Mouse (Mus musculus) cerebellum, adult 2 months (tissue): ENCODE results near the gene Olfr543. TPM values are rescaled to one million over a fixed set of nuclear protein-coding genes. Genes with fewer than 3 reads are reported as not detected.
A peak's percentile ranks its signal among the peaks of the same experiment; 100 is the strongest.

Experiments used
- DNase-seq, 2 experiments: peaks; one replicate each; pipeline ENCODE4 v3.0.0; 2021
- H3K27ac ChIP-seq: fragments of 200-500 bp; 2 replicates; pipeline ENCODE4 v1.5.1; 2012; ENCODE audit warnings: low read length, control low read depth, inconsistent platforms; ENCODE audit not compliant: insufficient read depth
- H3K27me3 ChIP-seq: fragments of 200-500 bp; 2 replicates; pipeline ENCODE4 v1.6.1; 2012; ENCODE audit warnings: inconsistent platforms, mild to moderate bottlenecking, low read length, moderate library complexity; ENCODE audit not compliant: control insufficient read depth, insufficient read depth
- H3K4me1 ChIP-seq: fragments of 200-500 bp; 2 replicates; pipeline ENCODE4 v1.6.1; 2011; ENCODE audit warnings: low read length; ENCODE audit not compliant: control insufficient read depth, insufficient read depth
- H3K4me3 ChIP-seq: fragments of 200-500 bp; replicated peaks from 2 replicates; pipeline ENCODE3; 2011; ENCODE audit warnings: mild to moderate bottlenecking, low read depth, low read length, control low read depth; ENCODE audit not compliant: insufficient read depth
- CTCF ChIP-seq: fragments of 200-500 bp; IDR thresholded peaks from 2 replicates; pipeline ENCODE4 v1.5.1; 2011; ENCODE audit warnings: low read depth, mild to moderate bottlenecking, control low read depth, low read length, moderate library complexity, borderline replicate concordance; ENCODE audit not compliant: insufficient read depth
- POLR2A ChIP-seq: fragments of 200-500 bp; IDR thresholded peaks from 2 replicates; pipeline ENCODE4 v1.6.1; 2011; ENCODE audit warnings: low read length, control low read depth, borderline replicate concordance; ENCODE audit not compliant: insufficient read depth
- WGBS: fragments of 180-500 bp; shearing (Covaris S2); methylation state at CpG from one replicate; pipeline ENCODE4 v1.1.7; 2018; 5-methylcytosine and 5-hydroxymethylcytosine counted together
- polyA plus RNA-seq: library from polyadenylated mRNA; depleted of rRNA; stranded (reverse); fragments of >200 nt; gene quantifications from 2 replicates; pipeline ENCODE4 v1.2.3, GENCODE M21; 2012; rRNA removed

Gene Olfr543
- polyA plus RNA-seq, 1 experiment: not detected

DNA sequence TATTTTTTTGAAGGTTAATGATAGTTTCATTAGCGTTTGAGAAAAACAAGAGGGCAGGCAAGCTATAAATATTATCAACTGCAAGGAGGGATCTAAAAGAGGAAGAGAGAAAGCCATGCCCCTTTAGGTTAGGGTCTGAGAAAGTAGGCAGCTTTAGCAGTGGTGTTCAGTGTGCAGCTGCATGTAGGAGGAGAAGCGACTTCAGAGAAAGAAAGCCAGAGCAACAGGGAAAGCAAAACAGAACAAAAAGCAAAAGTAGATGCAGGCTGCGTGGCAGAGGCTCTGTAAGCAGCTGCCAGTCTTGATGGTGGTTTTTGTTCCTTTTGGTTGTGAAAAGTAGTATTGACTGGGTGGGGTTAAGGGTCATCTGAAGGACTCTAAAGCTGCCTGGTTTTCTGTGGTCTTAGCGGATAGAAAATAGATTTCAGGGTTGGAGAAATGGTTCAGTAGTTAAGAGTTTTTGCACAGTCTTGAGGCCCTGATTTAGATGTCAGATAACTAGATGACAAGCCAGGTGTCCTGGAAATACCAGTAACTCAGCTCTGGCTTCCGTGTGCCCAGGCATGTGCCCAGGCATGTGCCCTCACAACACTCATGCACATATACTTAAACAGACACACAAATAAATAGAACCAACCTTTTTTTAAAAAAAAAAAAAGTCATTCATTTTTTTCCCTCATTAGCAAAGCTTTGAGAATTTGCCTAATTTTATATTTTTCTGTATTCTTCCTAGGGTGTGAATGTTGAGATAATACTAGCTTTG lies 22.7 kb downstream of the Olfr543 start:
- TF ChIP-seq POLR2A: no peak
- TF ChIP-seq CTCF: no peak
- no peaks in the 10 kb centered on the region for H3K4me1 ChIP-seq
- WGBS: 89% methylated on average over 5 of the region's 5 CpGs
- H3K27ac ChIP-seq: no peak overlapping the region
- H3K4me3 ChIP-seq: no peak overlapping the region
- no peaks in the 10 kb centered on the region for H3K27me3 ChIP-seq
- DNase-seq: no peak

DNA sequence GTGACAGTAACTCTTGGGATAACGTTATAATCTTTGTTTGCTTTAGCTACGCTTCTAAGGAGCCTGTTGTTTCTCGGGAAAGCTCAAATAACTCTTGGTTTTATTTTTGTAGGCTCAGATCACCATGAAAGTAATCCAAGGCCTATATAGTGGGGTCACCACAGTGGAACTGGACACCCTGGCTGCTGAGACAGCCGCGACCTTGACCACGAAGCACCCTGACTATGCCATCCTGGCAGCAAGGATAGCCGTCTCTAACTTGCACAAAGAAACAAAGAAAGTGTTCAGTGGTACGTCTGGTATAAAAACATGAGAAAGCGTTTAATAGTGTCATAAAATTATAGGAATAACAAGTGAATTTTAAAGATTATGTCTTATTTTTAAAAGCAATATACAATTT lies 35.0 kb downstream of the Olfr543 start:
- Histone ChIP-seq H3K27me3 (no peaks in the 10 kb centered on the region), H3K27ac (no peak overlapping the region), H3K4me1 (no peaks in the 10 kb centered on the region), H3K4me3 (no peak overlapping the region)
- TF ChIP-seq CTCF: no peak
- no peak for TF ChIP-seq POLR2A
- 96% methylated on average over 9 of the region's 9 CpGs for WGBS
- DNase-seq: no peak

DNA sequence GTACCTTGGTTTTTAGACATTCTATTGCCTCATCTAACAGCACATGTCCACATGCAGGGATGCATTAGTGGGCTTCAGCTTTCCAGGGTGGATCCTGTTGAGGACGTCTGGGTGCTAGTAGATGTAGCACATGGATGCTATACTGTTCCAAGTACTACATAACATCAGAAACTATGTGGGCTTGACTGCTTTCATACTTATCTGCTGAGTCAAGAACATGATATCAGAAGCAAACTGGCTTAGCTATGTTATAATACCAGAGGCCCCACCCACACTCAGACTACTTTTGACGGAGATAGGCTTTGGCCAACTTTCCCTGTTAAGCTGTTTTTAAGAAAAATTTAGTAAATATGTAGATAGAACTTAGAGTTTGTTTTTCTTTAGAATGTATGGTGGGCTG lies 37.2 kb downstream of the Olfr543 start:
- no peak for DNase-seq
- 86% methylated on average over 2 of the region's 2 CpGs for WGBS
- Histone ChIP-seq H3K4me3 (no peak overlapping the region), H3K4me1 (no peaks in the 10 kb centered on the region), H3K27ac (no peak overlapping the region), H3K27me3 (no peaks in the 10 kb centered on the region)
- no peak for TF ChIP-seq POLR2A
- no peak for TF ChIP-seq CTCF

DNA sequence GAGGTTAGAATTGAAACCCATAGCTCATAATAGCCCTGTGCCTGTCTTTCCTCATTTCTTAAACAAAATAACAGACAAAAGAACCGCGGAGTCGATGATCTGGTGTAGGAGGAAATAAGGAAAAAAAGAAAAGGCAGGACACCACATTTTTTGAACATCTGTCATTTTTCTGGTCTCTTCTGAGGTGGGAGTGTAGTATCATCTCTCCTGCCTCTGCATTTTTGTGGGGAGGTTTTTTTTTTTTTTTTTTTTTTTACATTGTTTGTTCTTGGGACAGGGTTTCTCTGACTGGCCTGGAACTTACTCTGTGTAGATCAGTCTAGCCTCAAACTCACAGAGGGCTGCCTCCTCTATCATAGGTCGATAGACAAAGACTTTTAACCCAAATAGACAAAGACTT lies 39.0 kb downstream of the Olfr543 start:
- Histone ChIP-seq H3K4me1 (no peaks in the 10 kb centered on the region), H3K27me3 (no peaks in the 10 kb centered on the region), H3K27ac (no peak overlapping the region), H3K4me3 (peak overlapping the region; percentile 85)
- TF ChIP-seq CTCF (no peak), POLR2A (no peak)
- WGBS: under 1% methylated on average over 4 of the region's 4 CpGs
- DNase-seq: no peak

DNA sequence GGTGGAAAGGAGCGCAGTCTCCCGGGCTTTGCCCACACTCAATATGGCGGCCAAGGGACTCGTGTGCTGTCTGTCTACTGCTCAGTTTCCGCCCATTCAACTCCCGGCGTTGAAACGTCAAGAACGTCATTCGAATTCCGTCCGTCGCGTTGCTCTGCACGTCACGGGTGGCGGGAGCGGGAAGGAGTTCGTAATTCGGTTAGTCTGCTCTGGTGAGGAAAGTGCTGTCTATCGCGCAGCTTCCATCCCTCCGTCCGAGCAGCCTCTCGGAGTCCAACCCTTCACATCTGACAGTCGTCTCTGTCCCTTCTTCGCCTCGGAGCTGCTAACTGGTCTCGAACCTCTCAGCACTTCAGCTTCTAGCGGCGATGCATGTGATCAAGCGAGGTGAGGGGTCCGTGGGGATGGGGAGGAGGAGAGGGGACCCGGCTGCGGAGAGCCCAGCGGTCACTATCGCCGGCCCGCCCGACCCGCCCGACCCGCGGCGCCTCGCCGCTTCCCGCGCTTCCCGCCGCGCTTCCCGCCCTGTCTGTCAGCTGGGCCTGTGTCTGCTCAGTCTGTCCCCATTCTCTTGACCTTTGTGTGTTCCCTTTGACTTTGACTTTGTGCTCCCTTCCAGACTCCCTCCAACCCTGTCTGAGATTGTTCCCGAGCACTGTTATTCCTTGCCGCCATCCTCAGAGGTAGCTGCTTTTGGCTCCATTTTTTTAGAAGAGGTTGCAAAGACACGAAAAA lies 39.7 kb downstream of the Olfr543 start, which contains the start of gene Rrm1:
Gene Rrm1 (plus strand): TSS at position 39 of the 735 bp plus-strand sequence.
- no peaks in the 10 kb centered on the region for H3K4me1 ChIP-seq
- H3K4me3 ChIP-seq: peak within 1 kb of the TSS; percentile 85
- H3K27ac ChIP-seq: no peak within 1 kb of the TSS
- TF ChIP-seq POLR2A (peak; percentile 61; the same call in 1 of the 2 replicates), CTCF (no peak)
- no peaks in the 10 kb centered on the region for H3K27me3 ChIP-seq
- DNase-seq: peak; percentile 96 to 97
- under 1% methylated on average over 54 of the region's 56 CpGs for WGBS

DNA sequence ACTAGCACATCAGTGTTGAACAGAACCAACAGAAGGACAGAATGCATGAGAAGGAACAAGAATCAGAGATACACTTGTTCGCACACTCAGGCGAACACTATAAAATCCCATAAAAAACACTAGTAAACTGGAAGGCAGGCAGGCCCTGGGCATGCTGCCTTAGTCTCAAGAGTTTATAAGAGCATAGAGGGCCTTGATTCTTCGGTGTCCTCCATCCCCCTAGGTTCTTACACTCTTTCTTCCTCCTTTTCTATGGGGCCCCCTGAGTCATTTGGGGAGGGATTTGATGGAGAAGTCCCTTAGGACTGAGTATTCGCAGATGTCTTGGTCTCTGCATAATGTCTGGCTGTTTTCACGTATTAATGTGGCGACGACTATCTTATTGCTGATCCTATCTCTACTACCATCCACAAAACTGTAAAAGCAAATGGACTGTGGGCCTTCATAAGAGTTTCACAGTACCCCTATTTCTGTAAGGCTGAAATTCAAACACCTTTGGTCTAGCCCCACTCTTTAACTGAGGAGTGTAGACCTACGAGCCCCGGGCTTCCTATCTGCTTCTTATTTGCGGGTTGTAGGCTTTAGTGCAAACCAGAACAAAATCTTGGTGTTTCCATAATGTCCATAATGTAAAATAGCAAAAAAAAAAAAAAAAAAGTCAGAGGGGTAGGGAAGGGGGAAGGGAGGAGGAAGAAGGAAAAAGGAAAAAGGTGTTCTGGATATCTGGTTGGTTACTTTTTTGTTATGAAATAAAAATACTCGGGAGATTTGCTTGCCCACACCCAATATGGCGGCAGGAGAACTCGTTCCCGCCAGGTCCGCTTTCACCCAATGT lies 40.4 kb downstream of the Olfr543 start:
- DNase-seq: no peak
- Histone ChIP-seq H3K27me3 (no peaks in the 10 kb centered on the region), H3K4me3 (peak overlapping the region; percentile 12), H3K27ac (no peak overlapping the region), H3K4me1 (no peaks in the 10 kb centered on the region)
- 53% methylated on average over 15 of the region's 15 CpGs for WGBS
- TF ChIP-seq POLR2A (no peak), CTCF (no peak)

DNA sequence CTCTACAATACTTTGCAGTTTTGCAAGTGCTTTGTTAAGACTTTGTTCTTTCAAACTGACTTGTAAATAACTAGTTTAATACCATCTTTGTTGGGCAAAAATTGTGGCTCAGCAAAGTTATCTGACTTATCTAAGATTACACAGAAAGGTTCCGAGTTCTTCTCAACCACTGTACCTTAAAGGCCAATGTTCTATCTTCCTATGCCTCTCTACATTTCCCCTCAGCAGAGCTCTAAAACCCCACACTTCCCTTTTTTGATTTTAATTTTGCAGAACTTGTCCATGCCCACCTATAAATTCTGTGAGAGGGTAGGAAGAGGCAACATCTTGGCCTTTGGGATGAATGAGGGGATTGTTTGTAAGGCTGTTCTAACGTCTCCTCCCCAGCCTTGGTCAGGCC lies 47.1 kb downstream of the Olfr543 start:
- H3K27me3 ChIP-seq: no peaks in the 10 kb centered on the region
- 81% methylated on average over 2 of the region's 2 CpGs for WGBS
- no peak for DNase-seq
- no peak overlapping the region for H3K4me3 ChIP-seq
- no peak overlapping the region for H3K27ac ChIP-seq
- TF ChIP-seq CTCF (no peak), POLR2A (no peak)
- H3K4me1 ChIP-seq: no peaks in the 10 kb centered on the region

Other genes starting within 250 kb of the Olfr543 start
- 71.1 and 87.6 TPM in 2 replicates for gene Rhog, start 225.6 kb downstream of the Olfr543 start, polyA plus RNA-seq
- gene Stim1, start 213.9 kb downstream of the Olfr543 start, polyA plus RNA-seq: 84.9 and 87.5 TPM in 2 replicates
- 17.0 and 20.0 TPM in 2 replicates for gene Rrm1, start 40.0 kb downstream of the Olfr543 start, polyA plus RNA-seq
- not detected in 2 replicates for gene Olfr544, start 6.6 kb upstream of the Olfr543 start, polyA plus RNA-seq
- not detected in 2 replicates for gene Olfr545, start 17.9 kb upstream of the Olfr543 start, polyA plus RNA-seq
- gene Olfr547, start 53.1 kb upstream of the Olfr543 start, polyA plus RNA-seq: not detected in 2 replicates
- gene Olfr548-ps1, start 59.2 kb upstream of the Olfr543 start, polyA plus RNA-seq: not detected in 2 replicates
- not detected in 2 replicates for gene Olfr549, start 68.2 kb upstream of the Olfr543 start, polyA plus RNA-seq
- gene Trim21, start 83.8 kb upstream of the Olfr543 start, polyA plus RNA-seq: 1.8 and 2.2 TPM in 2 replicates
- gene Olfr550, start 89.8 kb upstream of the Olfr543 start, polyA plus RNA-seq: not detected in 2 replicates
- gene Olfr551, start 110.2 kb upstream of the Olfr543 start, polyA plus RNA-seq: not detected in 2 replicates
- not detected in 2 replicates for gene Olfr552, start 116.1 kb upstream of the Olfr543 start, polyA plus RNA-seq
- not detected in 2 replicates for gene Olfr553, start 136.5 kb upstream of the Olfr543 start, polyA plus RNA-seq
- not detected in 2 replicates for gene Olfr554, start 156.8 kb upstream of the Olfr543 start, polyA plus RNA-seq
- gene Olfr555, start 177.1 kb upstream of the Olfr543 start, polyA plus RNA-seq: not detected in 2 replicates
- gene Olfr556, start 183.2 kb upstream of the Olfr543 start, polyA plus RNA-seq: not detected in 2 replicates
- 7.2 and 7.8 TPM in 2 replicates for gene Trim68, start 205.6 kb upstream of the Olfr543 start, polyA plus RNA-seq
- not detected in 2 replicates for gene Olfr557, start 214.2 kb upstream of the Olfr543 start, polyA plus RNA-seq
- gene Olfr558, start 220.5 kb upstream of the Olfr543 start, polyA plus RNA-seq: 0.49 and 0.52 TPM in 2 replicates
- gene Olfr33, start 237.4 kb upstream of the Olfr543 start, polyA plus RNA-seq: not detected in 2 replicates
- gene Olfr559, start 245.8 kb upstream of the Olfr543 start, polyA plus RNA-seq: not detected in 2 replicates